Mouse (Mus musculus): ENCODE measurements around the gene Pyy. TPM values are rescaled to one million over a fixed set of nuclear protein-coding genes. Genes with fewer than 3 reads are reported as not detected.

Pyy gene
- total RNA-seq (2021): not detected
- long read RNA-seq: 0 reads

DNA sequence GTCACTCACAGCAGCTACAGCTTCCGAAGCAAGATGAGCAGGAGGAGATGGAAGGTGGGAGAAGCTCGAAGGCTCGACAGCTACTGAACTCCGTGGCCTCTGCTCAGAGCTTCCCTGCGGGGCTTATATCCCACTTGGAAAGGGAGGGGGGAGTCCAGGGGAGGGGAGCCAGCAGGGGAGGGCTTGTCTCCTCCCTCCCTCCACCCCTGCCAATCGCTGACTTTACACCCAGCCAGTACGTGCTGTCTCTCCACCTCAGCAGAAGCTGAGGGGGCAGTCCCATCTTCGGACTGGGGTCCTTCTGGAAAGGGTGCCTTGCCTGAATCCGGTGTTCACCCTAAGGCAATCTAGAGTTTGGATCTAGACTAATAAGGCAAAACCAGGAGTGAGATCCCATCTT lies at the start of gene Pyy:
Gene Pyy, minus strand, starts transcription at position 101 of the 400 bp plus-strand sequence.
- DNase-seq (ENCODE audit: low spot score in 2 of 2): no peak

DNA sequence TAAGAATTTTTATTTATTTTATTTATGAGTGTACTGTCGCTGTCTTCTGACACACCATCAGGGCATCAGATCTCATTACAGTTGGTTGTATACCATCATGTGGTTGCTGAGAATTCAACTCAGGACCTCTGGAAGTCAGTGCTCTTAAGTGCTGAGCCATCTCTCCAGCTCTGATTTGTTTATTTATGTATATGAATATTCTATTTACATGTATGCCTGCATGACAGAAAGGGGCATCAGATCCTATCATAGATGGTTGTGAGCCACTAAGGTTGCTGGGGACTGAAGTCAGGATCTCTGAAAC lies 49.1 kb upstream of the Pyy start:
- no peak for DNase-seq (ENCODE audit: low spot score in 2 of 2)

DNA sequence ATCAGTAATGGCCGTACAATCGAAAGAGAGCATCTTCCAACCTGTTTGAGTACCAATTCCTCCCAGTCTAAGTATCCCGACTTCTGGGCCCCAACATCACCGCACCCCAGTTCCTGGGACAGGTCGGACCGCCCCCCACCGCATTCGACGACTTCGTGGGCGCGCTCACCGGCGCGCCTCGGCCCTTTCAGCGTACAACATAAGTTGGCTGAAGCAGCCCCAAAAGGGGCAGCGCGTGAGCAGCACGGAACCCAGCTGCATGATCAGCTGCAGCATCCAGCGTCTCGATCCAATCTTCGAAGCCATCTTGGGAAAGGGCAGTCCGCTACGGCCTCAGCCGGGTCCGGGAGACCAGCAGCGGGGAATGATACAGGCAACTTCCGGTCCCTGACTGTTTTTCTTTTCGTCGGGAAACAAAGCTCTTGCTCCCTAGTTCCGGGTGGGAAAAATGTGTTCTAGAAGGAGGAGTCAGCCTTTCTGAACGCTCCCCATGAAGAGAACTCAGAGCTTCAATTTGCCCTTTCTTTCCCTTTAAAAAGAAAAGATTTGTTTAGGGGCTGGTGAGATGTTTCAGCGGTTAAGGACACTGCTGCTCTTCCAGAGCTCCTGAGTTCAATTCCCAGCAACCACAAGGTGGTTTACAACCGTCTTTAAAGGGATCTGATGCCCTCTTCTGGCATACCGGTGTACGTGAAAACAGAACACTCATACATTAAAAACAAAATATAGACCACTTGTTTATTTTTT lies 48.6 kb upstream of the Pyy start, which contains the start of gene Tmem101:
Gene Tmem101, minus strand, starts transcription at position 366 of the 747 bp plus-strand sequence.
- DNase-seq (ENCODE audit: low spot score in 2 of 2): peak; percentile 82 to 91

DNA sequence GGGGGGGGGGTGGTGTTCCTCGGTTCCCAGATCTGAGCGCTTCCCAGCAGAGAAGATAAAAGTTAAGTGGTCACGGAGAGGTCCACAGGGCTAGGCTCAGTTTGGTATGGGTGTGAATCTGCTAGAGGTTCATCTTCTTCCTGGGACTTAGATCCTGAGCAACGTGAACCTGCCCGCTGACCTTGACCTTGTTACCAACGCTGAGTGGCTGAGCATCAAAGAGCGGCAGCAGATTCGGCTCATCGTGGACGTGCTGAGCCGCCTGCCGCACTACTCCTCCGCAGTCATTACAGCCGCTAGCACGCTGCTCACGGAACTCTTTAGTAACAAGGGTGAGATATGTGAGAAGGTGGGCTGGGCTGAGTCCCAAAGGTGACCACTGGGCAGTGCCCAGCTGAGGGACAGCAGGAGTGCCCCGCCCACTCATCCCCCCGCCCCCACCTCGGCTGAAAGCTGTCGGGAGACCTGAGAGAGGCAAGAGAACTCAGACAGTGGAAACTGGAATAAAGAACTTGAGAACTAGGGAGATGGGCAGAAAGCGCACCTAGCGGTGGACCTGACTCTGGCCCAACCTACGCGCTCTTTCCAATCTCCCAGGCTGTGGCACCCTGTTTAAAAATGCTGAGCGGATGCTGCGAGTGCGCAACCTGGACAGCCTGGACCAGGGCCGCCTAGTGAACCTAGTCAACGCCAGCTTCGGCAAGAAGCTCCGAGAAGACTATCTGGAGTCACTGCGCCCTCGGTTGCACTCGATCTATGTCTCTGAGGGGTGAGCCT lies 39.8 kb upstream of the Pyy start:
- DNase-seq (ENCODE audit: low spot score in 2 of 2): no peak

DNA sequence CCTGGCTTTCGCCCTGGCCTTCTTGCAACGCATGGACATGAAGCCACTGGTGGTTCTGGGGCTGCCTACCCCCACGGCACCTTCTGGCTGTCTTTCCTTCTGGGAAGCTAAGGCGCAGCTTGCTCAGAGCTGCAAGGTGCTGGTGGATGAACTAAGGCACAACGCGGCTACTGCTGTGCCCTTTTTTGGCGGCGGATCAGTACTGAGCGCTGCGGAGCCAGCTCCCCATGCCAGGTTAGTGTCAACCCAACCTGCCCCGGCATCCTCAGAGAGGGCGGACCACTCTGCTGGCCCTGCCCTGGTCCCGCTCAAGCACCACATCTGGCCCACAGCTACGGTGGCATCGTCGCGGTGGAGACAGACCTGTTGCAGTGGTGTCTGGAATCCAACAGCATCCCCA lies 38.9 kb upstream of the Pyy start:
- no peak for DNase-seq (ENCODE audit: low spot score in 2 of 2)

DNA sequence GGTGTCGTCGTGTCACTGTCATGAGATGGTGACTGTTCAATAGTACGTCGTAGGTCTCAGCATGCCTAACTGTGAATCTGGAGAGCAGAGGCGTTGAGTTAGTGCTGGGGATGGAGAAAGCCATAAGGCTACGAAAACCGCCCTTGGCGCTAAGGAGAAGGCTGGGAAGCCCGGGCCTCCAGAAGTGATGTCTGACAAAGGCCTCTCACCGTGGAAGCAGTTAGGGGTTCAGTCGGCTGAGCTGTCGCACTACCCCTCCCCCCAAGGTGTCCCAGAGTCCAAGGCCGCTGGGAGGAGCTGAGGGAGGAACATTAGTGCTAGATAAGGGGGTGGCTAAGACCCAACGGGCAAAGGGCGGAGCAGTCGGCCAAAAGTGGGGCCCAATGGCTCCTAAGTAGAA lies 38.4 kb upstream of the Pyy start:
- no peak for DNase-seq (ENCODE audit: low spot score in 2 of 2)

DNA sequence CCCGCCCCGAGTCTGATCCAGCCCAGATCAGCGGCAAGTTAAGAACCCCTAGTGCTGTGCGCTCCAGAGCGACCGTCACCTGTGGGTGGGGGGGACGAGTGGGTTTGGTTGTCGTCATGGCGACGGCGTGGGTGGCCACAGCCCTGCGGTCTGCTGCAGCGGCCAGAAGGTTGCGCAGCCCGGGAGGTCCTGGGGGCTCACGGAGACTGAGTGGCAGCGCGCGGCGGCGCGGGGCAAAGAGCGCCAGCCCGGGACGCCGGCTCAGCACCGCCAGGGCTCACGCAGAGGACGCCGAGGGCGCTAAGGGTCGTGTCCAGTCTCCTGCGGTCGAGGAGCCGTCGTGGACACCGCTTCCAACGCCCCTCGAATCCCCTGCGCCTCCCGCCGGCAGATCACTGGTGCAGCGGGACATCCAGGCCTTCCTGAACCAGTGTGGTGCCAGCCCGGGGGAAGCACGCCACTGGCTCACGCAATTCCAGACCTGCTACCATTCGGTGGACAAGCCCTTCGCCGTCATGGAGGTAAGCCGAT lies 37.9 kb upstream of the Pyy start, which contains the start of gene Nags:
Gene Nags, plus strand, starts transcription at position 43 of the 531 bp plus-strand sequence.
- no peak for DNase-seq (ENCODE audit: low spot score in 2 of 2)

DNA sequence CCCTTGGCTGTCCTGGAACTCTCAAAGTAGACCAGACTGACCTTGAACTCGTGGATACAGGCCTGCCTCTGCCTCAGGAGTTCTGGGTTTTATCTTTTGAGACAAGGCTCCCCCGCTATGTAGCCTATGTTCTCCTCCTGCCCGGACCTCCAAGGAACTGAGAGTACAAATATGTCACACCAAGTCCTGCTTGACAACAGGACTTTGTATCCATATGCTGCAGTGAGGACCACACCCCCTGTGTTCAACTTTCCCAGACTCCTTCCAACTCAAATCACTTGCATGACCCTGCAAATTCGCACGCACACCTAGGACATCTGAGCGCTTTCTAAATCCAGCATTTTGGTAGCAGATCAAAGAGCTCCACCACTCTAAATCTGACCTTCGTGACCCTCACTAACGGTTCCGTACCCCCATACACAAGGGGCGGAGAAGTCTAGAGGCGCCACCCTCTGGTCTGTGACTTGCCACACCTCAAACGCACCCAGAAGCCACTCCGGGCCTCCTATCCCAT lies 37.4 kb upstream of the Pyy start:
- DNase-seq (ENCODE audit: low spot score in 2 of 2): no peak

DNA sequence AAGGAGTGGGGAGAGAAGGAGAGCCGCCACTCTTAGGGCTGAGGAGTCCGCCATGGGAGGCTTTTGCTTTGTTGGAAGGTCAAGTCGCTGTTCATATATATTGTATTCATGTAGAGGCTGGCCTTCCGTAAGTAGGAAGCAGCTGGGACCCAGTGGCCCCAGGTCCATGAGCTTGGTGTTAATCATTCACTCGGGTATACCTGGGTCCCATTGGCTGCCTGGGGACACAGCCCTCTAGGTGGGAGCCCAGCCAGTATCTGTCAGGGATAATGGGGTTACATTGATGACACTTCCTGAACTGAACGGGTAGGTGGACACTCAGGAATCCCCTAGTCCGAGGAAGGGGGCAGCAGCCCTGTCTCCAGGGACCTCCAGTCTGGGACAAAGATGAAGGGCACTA lies 34.7 kb upstream of the Pyy start:
- no peak for DNase-seq (ENCODE audit: low spot score in 2 of 2)

DNA sequence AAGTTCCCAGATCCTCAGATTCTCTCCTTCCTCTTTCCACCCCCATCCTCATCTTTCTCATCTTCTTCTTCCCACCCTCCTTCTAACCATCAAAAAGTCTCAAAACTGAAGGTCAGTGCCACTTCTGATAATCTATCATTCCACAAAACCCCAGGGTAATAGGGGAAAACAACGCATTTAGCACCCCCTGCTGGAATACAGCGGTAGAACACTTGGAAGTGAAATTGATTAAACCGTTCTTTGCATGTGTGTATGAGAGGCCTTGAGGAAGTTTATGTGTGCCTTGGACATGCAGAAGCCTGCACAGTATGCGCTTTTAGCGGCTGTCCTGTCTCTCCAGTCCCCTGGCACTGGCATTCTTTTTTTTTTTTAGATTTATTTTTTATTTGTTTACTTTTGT lies 32.9 kb upstream of the Pyy start:
- DNase-seq (ENCODE audit: low spot score in 2 of 2): peak in 1 of 2 experiments; percentile 83

DNA sequence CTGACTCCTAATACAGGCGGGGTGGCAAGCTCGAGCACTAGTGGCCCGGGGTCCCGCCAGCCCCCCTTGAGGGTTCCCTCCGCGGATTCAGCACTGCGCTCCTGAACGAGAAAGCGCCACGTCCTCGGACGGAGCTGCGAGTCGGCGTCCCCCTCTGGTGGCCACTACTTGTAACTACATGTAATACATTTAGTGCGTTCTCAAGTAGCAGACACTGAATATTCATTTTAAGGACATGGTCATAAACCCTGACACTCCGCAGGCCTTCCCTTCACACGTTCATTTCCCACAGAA lies 30.8 kb upstream of the Pyy start:
- peak; percentile 17 to 78 for DNase-seq (ENCODE audit: low spot score in 2 of 2)

DNA sequence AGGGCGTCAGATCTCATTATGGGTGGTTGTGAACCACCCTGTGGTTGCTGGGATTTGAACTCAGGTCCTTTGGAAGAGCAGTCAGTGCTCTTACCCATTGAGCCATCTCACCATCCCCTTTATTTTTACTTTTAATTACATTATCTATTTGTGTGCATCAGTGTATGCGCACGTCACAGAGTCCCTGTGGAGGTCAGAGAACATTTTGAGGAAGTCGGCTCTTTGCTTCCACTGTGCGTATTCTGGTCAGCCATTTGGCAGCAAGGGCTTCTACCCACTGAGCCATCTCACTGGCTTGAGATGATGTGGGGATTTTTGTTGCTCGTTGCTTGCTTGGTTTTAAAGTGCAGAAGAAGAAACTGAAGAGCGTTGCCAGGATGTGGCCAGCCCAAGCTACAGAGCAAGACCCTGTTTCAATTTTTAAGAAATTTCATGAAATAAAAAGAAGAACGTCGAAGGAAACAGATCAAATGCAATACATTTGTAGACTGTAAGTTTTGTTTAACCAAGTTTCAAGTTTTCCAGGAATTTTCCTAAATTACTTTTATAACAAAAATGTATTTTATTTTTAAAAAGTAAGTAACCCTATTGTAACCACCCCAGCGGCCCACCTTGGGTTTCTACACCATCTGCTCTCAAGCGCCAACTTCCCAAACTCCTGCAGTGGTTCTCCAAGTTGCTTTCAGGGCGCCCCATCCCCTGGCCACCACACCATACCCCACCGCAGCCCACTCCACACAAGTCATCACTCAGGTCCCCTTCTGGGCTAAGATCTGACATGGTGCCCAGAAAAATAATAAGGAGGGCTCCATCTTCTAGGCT lies 30.2 kb upstream of the Pyy start:
- no peak for DNase-seq (ENCODE audit: low spot score in 2 of 2)

DNA sequence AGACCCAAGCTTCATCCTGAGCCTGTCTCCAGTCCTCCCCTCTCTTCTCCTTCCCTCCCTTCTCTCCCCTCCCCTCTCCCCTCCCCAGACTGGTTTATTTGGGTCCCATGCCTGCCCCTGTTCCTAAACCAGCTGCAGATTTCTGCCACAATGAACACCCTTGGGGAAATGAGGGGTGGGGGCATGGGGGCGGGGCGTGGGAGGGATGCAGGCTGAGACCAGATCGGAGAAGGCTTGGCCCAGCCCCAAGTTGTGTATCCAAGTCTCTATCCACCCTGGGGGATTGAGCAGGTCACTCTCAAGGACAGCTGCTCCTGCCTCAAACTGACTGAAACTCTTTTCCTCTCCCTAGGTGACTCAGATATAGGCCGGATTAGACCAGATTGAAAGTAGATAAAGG lies 26.9 kb upstream of the Pyy start:
- no peak for DNase-seq (ENCODE audit: low spot score in 2 of 2)

DNA sequence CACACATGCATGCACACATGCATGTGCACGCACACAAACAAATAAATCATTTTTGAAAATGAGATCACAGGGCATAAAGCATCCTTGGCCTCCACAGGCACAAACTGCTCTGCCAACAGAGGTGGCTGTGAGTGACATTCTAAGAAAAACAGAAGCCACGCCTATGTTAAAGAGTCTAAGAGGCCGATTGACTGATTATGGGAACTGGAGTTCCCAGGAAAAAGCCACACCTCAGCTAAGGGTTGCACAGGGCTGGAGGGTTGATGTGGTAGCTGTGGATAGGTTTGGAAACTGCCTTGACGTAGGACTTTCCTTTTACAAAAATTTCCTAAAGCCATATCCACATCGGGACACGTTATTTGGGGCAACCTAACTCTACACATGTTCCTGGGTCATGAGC lies 9.8 kb upstream of the Pyy start:
- DNase-seq (ENCODE audit: low spot score in 2 of 2): no peak

DNA sequence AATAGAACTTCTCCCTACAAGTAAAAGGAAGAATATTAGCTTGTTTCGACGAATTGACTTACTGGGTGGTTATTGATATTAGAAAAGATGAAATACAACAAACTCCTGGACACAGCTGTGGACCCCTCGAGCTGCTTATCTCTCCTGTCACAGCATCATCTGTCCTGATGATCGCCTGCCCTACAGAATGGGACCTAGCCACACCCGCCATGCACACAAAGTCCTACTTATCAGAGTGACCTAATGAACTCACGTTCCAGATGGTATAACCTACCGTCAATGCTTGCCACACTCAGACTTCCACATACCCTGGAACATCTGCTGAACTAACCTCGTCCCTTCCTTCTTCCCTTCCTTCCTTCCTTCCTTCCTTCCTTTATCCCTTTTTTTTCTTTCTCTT lies 8.6 kb upstream of the Pyy start:
- no peak for DNase-seq (ENCODE audit: low spot score in 2 of 2)

DNA sequence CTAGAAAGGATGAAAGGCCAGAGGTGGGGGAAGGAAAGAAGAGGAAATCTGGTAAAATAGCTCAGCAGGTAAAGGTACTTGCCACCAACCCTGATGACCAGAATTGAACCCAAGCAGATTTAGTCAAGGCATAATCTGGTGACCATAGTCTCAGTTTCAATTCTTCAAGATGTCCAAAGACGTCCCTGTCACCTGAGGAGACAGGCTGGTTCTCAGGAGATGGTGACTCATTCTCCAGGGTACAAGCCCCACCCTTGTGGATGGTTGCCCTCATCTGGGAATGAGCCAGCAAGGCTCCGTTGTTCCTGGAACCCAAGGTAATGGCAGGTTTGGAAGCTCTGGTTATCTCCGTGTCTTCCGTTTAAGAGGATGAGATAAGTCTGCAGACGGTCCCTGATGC lies 3.9 kb upstream of the Pyy start:
- DNase-seq (ENCODE audit: low spot score in 2 of 2): no peak

DNA sequence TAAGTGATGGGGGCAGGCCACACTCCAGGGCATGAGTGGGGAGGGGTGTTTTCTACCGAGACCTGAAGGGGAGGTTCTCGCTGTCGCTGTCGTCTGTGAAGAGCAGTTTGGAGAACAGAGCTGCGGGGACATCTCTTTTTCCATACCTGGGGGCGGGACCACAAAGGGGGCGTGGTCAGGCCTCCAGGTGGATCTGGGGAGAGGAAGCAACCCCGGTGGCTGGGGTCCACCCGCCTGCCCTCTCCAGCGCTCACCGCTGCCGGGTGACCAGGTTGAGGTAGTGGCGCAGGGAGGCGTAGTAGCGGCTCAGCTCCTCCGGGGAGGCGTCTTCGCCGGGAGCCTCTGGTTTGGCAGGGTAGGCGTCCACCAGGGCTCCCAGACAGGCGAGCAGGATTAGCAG lies 721 bp downstream of the Pyy start:
- DNase-seq (ENCODE audit: low spot score in 2 of 2): no peak

DNA sequence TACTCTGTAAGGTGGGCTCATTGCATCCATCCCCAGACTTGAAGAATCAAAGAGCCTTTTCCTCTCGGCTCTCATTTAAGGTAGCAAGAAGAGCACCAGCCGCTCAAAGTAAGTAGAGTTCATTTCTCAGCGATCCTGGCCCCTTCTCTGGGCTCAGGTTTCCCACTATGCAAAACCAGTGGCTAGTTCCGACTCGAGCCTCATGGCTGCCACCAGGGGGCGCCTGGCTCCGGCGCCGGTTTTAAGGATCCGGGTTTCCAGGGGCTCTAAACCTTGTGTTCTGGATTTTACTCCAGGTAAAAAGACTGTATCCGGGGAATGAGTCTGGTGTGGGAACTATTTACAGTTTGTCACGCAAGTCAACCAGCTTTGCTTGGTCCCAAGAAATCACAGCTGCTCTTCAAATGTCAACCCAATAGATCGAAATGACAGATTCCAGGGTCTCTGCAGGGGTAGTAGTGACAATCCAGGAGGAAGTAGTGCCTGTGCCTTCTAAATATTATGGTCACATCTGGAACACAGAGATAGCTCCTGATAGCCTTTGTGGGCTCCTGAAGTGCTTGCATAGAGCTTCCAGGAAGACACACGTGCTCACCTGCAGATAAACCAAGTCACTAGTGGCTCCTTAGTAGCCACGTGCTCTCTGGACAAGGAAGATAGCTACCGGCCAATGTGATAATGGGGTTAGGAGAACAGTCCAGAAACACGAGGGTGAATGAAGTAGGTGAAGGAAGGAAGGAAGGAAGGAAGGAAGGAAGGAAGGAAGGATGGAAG lies 5.0 kb downstream of the Pyy start:
- DNase-seq (ENCODE audit: low spot score in 2 of 2): peak in 1 of 2 experiments; percentile 67

DNA sequence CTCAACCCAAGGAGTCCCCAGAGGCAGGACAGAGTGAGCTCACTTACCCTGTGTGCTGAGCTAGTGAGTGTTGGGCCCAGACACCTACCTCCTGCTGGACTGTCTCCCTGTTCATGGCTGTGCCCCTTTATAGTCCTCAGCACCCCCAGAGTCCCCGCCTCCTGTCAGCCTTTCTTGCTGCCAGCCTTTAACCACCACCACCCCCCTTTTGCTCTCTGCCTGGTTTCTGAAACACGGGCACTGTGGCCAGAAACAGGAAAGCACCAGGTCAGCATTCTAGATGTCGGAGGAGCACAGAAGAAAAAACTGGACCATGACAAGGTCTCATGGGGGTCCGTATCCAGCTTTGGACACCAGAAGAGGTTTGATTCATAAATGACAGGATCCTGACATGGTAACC lies 6.4 kb downstream of the Pyy start, which contains the start of gene Ppy:
Gene Ppy, minus strand, starts transcription at position 101 of the 400 bp plus-strand sequence.
- DNase-seq (ENCODE audit: low spot score in 2 of 2): no peak

DNA sequence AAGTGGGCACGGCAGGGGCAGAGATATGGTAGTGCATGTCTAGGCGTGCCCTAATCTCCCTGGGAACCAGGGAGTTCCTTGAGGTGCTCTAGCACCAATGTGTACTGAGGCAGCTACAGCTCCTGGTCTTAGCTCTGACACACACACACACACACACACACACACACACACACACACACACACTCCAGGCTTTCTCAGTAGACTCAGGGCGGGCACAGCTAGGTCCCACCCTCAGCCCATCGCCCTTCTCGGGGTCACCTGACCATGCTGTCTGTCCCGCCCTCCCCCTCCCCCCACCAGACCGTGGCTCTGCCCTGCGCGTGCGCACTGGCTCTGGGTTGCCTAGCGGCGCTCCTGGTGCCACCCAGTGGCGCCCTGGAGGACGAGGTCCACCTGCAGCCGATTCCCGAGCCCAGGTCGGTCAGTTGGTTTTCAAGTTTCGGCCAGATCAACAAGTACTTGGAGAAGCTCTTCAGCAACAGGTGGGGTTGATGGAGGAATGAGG lies 10.7 kb downstream of the Pyy start:
- DNase-seq (ENCODE audit: low spot score in 2 of 2): peak in 1 of 2 experiments; percentile 76

DNA sequence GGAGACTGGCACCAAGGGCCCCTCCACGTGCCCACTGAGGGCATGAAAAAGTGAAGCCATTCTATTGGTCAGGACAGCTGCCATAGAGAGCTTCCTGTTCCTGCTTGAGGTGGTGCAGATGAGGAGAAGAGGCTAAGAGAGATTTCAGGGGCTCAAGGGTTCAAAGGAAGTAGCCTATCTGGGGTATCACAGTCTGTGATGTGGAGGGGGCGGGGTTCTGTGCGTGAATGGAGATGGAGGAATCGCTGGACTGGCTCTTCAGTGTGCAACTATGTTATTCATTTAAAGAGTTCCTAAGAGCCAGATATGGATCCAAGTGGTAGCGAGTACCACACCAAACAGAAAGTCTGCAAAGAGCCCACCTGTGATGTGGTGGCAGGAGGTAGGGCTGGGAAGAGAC lies 11.2 kb downstream of the Pyy start:
- no peak for DNase-seq (ENCODE audit: low spot score in 2 of 2)

Measured in layer of hippocampus, adult 18-20 months (tissue).